Mouse (Mus musculus): ENCODE results near the gene Mycn. TPM values are rescaled to one million over a fixed set of nuclear protein-coding genes. Genes with fewer than 3 reads are reported as not detected.

Mycn gene
- polyA plus RNA-seq (2014; fragmentation: Nextera tagmentation; extraction: Ambion mirVana) = 115 and 120 TPM in 2 replicates

GRCm38 (mm10) chr12:12941661-12942363 is at the start of gene Mycn:
Gene Mycn (minus strand): TSS chr12:12941914.
- H3K4me3 ChIP-seq (ENCODE audit: low read depth, low read length) = peak within 1 kb of the TSS; percentile 89
- peaks cover 20% of the 10 kb centered on the region for H3K4me1 ChIP-seq (ENCODE audit: control insufficient read depth, insufficient read depth, low read length)
- H3K9me3 ChIP-seq (ENCODE audit: control insufficient read depth, low read length) = no peaks in the 10 kb centered on the region
- ATAC-seq (ENCODE audit: insufficient number of reproducible peaks, low FRiP score, low TSS enrichment, low read depth) = peak; percentile 67
- H3K27me3 ChIP-seq (ENCODE audit: control insufficient read depth, insufficient read depth, low read length) = no peaks in the 10 kb centered on the region
- H3K27ac ChIP-seq (replicated peaks; ENCODE audit: low read depth, low read length) = peak within 1 kb of the TSS; percentile 90
- peaks cover 3% of the 10 kb centered on the region for H3K36me3 ChIP-seq (ENCODE audit: control insufficient read depth, insufficient read depth, low read length)
- WGBS = 1% methylated on average over 33 of the region's 38 CpGs
- peak within 1 kb of the TSS; percentile 93 for H3K4me2 ChIP-seq (ENCODE audit: low read depth, severe bottlenecking)
- peak; percentile 88 for DNase-seq (ENCODE audit: low spot score)
- peak within 1 kb of the TSS; percentile 94 for H3K9ac ChIP-seq (ENCODE audit: low read length)

GRCm38 (mm10) chr12:12987376-12987775 is 45.7 kb upstream of the Mycn start:
- Histone ChIP-seq H3K27ac (replicated peaks; ENCODE audit: low read depth, low read length) (no peak overlapping the region), H3K9me3 (ENCODE audit: control insufficient read depth, low read length) (no peaks in the 10 kb centered on the region), H3K36me3 (ENCODE audit: control insufficient read depth, insufficient read depth, low read length) (no peaks in the 10 kb centered on the region), H3K4me2 (ENCODE audit: low read depth, severe bottlenecking) (no peak overlapping the region), H3K9ac (ENCODE audit: low read length) (no peak overlapping the region), H3K4me1 (ENCODE audit: control insufficient read depth, insufficient read depth, low read length) (no peaks in the 10 kb centered on the region), H3K27me3 (ENCODE audit: control insufficient read depth, insufficient read depth, low read length) (no peaks in the 10 kb centered on the region), H3K4me3 (ENCODE audit: low read depth, low read length) (no peak overlapping the region)
- no peak for DNase-seq (ENCODE audit: low spot score)
- WGBS = 82% methylated on average over 8 of the region's 8 CpGs
- no peak for ATAC-seq (ENCODE audit: insufficient number of reproducible peaks, low FRiP score, low TSS enrichment, low read depth)

- H3K4me3 ChIP-seq (ENCODE audit: low read depth, low read length) = no peak overlapping the region
- ATAC-seq (ENCODE audit: insufficient number of reproducible peaks, low FRiP score, low TSS enrichment, low read depth) = no peak
- H3K27me3 ChIP-seq (ENCODE audit: control insufficient read depth, insufficient read depth, low read length) = no peaks in the 10 kb centered on the region
- H3K9me3 ChIP-seq (ENCODE audit: control insufficient read depth, low read length) = no peaks in the 10 kb centered on the region
- WGBS = 87% methylated on average over 20 of the region's 20 CpGs
- DNase-seq (ENCODE audit: low spot score) = no peak
- H3K9ac ChIP-seq (ENCODE audit: low read length) = no peak overlapping the region
- no peaks in the 10 kb centered on the region for H3K36me3 ChIP-seq (ENCODE audit: control insufficient read depth, insufficient read depth, low read length)
- H3K27ac ChIP-seq (replicated peaks; ENCODE audit: low read depth, low read length) = no peak overlapping the region
- H3K4me2 ChIP-seq (ENCODE audit: low read depth, severe bottlenecking) = no peak overlapping the region
- H3K4me1 ChIP-seq (ENCODE audit: control insufficient read depth, insufficient read depth, low read length) = no peaks in the 10 kb centered on the region
Measured at GRCm38 (mm10) chr12:12986612-12987206, 45.0 kb upstream of the Mycn start.

GRCm38 (mm10) chr12:12983032-12983431 is 41.3 kb upstream of the Mycn start:
- Histone ChIP-seq H3K9ac (ENCODE audit: low read length) (no peak overlapping the region), H3K27me3 (ENCODE audit: control insufficient read depth, insufficient read depth, low read length) (no peaks in the 10 kb centered on the region), H3K4me3 (ENCODE audit: low read depth, low read length) (no peak overlapping the region), H3K27ac (replicated peaks; ENCODE audit: low read depth, low read length) (no peak overlapping the region), H3K36me3 (ENCODE audit: control insufficient read depth, insufficient read depth, low read length) (no peaks in the 10 kb centered on the region), H3K9me3 (ENCODE audit: control insufficient read depth, low read length) (no peaks in the 10 kb centered on the region), H3K4me1 (ENCODE audit: control insufficient read depth, insufficient read depth, low read length) (no peaks in the 10 kb centered on the region), H3K4me2 (ENCODE audit: low read depth, severe bottlenecking) (no peak overlapping the region)
- 90% methylated on average over 1 of the region's 1 CpGs for WGBS
- DNase-seq (ENCODE audit: low spot score) (no peak), ATAC-seq (ENCODE audit: insufficient number of reproducible peaks, low FRiP score, low TSS enrichment, low read depth) (no peak)

- H3K36me3 ChIP-seq (ENCODE audit: control insufficient read depth, insufficient read depth, low read length) = no peaks in the 10 kb centered on the region
- H3K9me3 ChIP-seq (ENCODE audit: control insufficient read depth, low read length) = no peaks in the 10 kb centered on the region
- peaks cover 8% of the 10 kb centered on the region for H3K4me1 ChIP-seq (ENCODE audit: control insufficient read depth, insufficient read depth, low read length)
- H3K9ac ChIP-seq (ENCODE audit: low read length) = no peak overlapping the region
- no peaks in the 10 kb centered on the region for H3K27me3 ChIP-seq (ENCODE audit: control insufficient read depth, insufficient read depth, low read length)
- H3K27ac ChIP-seq (replicated peaks; ENCODE audit: low read depth, low read length) = no peak overlapping the region
- no peak overlapping the region for H3K4me3 ChIP-seq (ENCODE audit: low read depth, low read length)
- WGBS = 89% methylated on average over 1 of the region's 1 CpGs
- ATAC-seq (ENCODE audit: insufficient number of reproducible peaks, low FRiP score, low TSS enrichment, low read depth) = no peak
- no peak for DNase-seq (ENCODE audit: low spot score)
- H3K4me2 ChIP-seq (ENCODE audit: low read depth, severe bottlenecking) = no peak overlapping the region
Measured at GRCm38 (mm10) chr12:12975397-12975796, 33.7 kb upstream of the Mycn start.

GRCm38 (mm10) chr12:12972756-12973435 is 31.2 kb upstream of the Mycn start:
- H3K4me3 ChIP-seq (ENCODE audit: low read depth, low read length) = no peak overlapping the region
- no peak overlapping the region for H3K27ac ChIP-seq (replicated peaks; ENCODE audit: low read depth, low read length)
- no peak overlapping the region for H3K9ac ChIP-seq (ENCODE audit: low read length)
- ATAC-seq (ENCODE audit: insufficient number of reproducible peaks, low FRiP score, low TSS enrichment, low read depth) = no peak
- DNase-seq (ENCODE audit: low spot score) = peak; percentile 28
- 27% methylated on average over 8 of the region's 8 CpGs for WGBS
- no peaks in the 10 kb centered on the region for H3K36me3 ChIP-seq (ENCODE audit: control insufficient read depth, insufficient read depth, low read length)
- H3K27me3 ChIP-seq (ENCODE audit: control insufficient read depth, insufficient read depth, low read length) = no peaks in the 10 kb centered on the region
- no peak overlapping the region for H3K4me2 ChIP-seq (ENCODE audit: low read depth, severe bottlenecking)
- no peaks in the 10 kb centered on the region for H3K9me3 ChIP-seq (ENCODE audit: control insufficient read depth, low read length)
- peaks cover 8% of the 10 kb centered on the region for H3K4me1 ChIP-seq (ENCODE audit: control insufficient read depth, insufficient read depth, low read length)

GRCm38 (mm10) chr12:12967946-12968345 is 26.2 kb upstream of the Mycn start:
- Histone ChIP-seq H3K4me3 (ENCODE audit: low read depth, low read length) (no peak overlapping the region), H3K9ac (ENCODE audit: low read length) (no peak overlapping the region), H3K4me2 (ENCODE audit: low read depth, severe bottlenecking) (no peak overlapping the region), H3K27ac (replicated peaks; ENCODE audit: low read depth, low read length) (no peak overlapping the region), H3K9me3 (ENCODE audit: control insufficient read depth, low read length) (no peaks in the 10 kb centered on the region), H3K36me3 (ENCODE audit: control insufficient read depth, insufficient read depth, low read length) (no peaks in the 10 kb centered on the region), H3K4me1 (ENCODE audit: control insufficient read depth, insufficient read depth, low read length) (peaks cover 5% of the 10 kb centered on the region), H3K27me3 (ENCODE audit: control insufficient read depth, insufficient read depth, low read length) (no peaks in the 10 kb centered on the region)
- 83% methylated on average over 2 of the region's 2 CpGs for WGBS
- DNase-seq (ENCODE audit: low spot score) = no peak
- ATAC-seq (ENCODE audit: insufficient number of reproducible peaks, low FRiP score, low TSS enrichment, low read depth) = no peak

GRCm38 (mm10) chr12:12964856-12965255 is 23.1 kb upstream of the Mycn start:
- no peak overlapping the region for H3K27ac ChIP-seq (replicated peaks; ENCODE audit: low read depth, low read length)
- no peaks in the 10 kb centered on the region for H3K36me3 ChIP-seq (ENCODE audit: control insufficient read depth, insufficient read depth, low read length)
- ATAC-seq (ENCODE audit: insufficient number of reproducible peaks, low FRiP score, low TSS enrichment, low read depth) = no peak
- no peak overlapping the region for H3K4me3 ChIP-seq (ENCODE audit: low read depth, low read length)
- WGBS = 86% methylated on average over 3 of the region's 3 CpGs
- DNase-seq (ENCODE audit: low spot score) = no peak
- H3K4me2 ChIP-seq (ENCODE audit: low read depth, severe bottlenecking) = no peak overlapping the region
- H3K9ac ChIP-seq (ENCODE audit: low read length) = no peak overlapping the region
- no peaks in the 10 kb centered on the region for H3K9me3 ChIP-seq (ENCODE audit: control insufficient read depth, low read length)
- no peaks in the 10 kb centered on the region for H3K27me3 ChIP-seq (ENCODE audit: control insufficient read depth, insufficient read depth, low read length)
- H3K4me1 ChIP-seq (ENCODE audit: control insufficient read depth, insufficient read depth, low read length) = no peaks in the 10 kb centered on the region
